Mouse (Mus musculus): ENCODE measurements around the gene Adcy5.

- TF ChIP-seq POLR2A (IDR thresholded peaks at IDR 0.05; ENCODE audit: control insufficient read depth, low read depth, low read length): no peak
- TF ChIP-seq CTCF (IDR thresholded peaks at IDR 0.05; ENCODE audit: control insufficient read depth, insufficient read depth, insufficient replicate concordance, low read depth, low read length): no peak
Measured at GRCm38 (mm10) chr16:35203511-35203910, 48.8 kb downstream of the Adcy5 start.
